Mouse (Mus musculus) kidney, embryonic 15.5 days (tissue): ENCODE measurements around the gene Mtor. TPM values are rescaled to one million over a fixed set of nuclear protein-coding genes. Genes with fewer than 3 reads are reported as not detected.

Source experiments
- ATAC-seq: fragments of 200-750 bp; cut with Nextera tagmentation; replicated peaks from 2 replicates; pipeline ENCODE4 v1.8.0; 2017; ENCODE audit warnings: moderate TSS enrichment; ENCODE audit not compliant: low FRiP score
- H3K27ac ChIP-seq: fragments of 300-500 bp; sonication (generic); 2 replicates; pipeline ENCODE4 v1.5.1; 2015; ENCODE audit warnings: mild to moderate bottlenecking, inconsistent platforms
- H3K27me3 ChIP-seq: fragments of 300-500 bp; sonication (generic); 2 replicates; pipeline ENCODE4 v1.6.1; 2015; ENCODE audit warnings: inconsistent platforms
- H3K36me3 ChIP-seq: fragments of 300-500 bp; sonication (generic); 2 replicates; pipeline ENCODE4 v1.6.1; 2015; ENCODE audit warnings: inconsistent platforms
- H3K4me1 ChIP-seq: fragments of 300-500 bp; sonication (generic); 2 replicates; pipeline ENCODE4 v1.6.1; 2015; ENCODE audit warnings: inconsistent platforms
- H3K4me2 ChIP-seq: fragments of 300-500 bp; sonication (generic); 2 replicates; pipeline ENCODE4 v1.6.1; 2015; ENCODE audit warnings: moderate library complexity, mild to moderate bottlenecking, inconsistent platforms
- H3K4me3 ChIP-seq: fragments of 300-500 bp; sonication (generic); replicated peaks from 2 replicates; pipeline ENCODE4 v1.5.1; 2015; ENCODE audit warnings: mild to moderate bottlenecking, inconsistent platforms
- H3K9ac ChIP-seq: fragments of 300-500 bp; sonication (generic); 2 replicates; pipeline ENCODE4 v1.6.1; 2015; ENCODE audit warnings: mild to moderate bottlenecking, inconsistent platforms
- H3K9me3 ChIP-seq: fragments of 300-500 bp; sonication (generic); replicated peaks from 2 replicates; pipeline ENCODE4 v1.6.1; 2016; ENCODE audit warnings: inconsistent platforms
- WGBS: fragments of 180-500 bp; shearing (Covaris S2); methylation state at CpG from one replicate; pipeline ENCODE4 v1.1.7; 2015; ENCODE audit warnings: mixed read lengths; 5-methylcytosine and 5-hydroxymethylcytosine counted together
- polyA plus RNA-seq: library from polyadenylated mRNA; unstranded; fragments of >200 nt; fragmentation: Nextera tagmentation; extraction: Ambion mirVana; gene quantifications from 2 replicates; pipeline ENCODE4 v1.2.1, GENCODE M21; 2015

Gene Mtor
- polyA plus RNA-seq, 1 experiment from 2014 or later = 20.0 TPM

DNA sequence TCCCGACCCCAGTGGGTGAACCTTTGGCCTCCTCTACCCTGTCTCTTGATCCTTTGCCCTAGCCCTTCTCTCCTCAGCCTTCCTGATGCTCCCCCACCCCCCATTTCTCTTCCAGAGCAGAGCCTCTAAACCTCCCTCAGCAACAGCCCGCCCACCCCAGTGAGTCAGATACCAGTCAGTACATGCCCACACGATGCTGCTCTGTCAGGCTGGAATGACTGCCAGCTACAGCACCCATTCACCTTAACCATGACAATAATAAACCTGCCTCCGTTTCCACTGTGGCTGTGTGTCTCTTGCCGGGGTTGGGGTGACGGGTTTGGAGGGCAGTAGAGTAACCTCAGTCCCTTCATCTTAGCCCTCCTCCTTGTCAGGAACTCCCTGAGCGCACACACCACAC is 155.7 kb downstream of the Mtor start:
- Histone ChIP-seq H3K4me1 (0 out of 2 replicates have a peak, but pooled peaks cover 4% of the 10 kb centered on the region), H3K9ac (no peak overlapping the region), H3K36me3 (peaks cover 8% of the 10 kb centered on the region), H3K27me3 (no peaks in the 10 kb centered on the region), H3K9me3 (peaks cover 3% of the 10 kb centered on the region; the same call in 1 of the 2 replicates), H3K27ac (no peak overlapping the region), H3K4me3 (no peak overlapping the region), H3K4me2 (no peak overlapping the region)
- 78% methylated on average over 7 of the region's 7 CpGs for WGBS
- no peak for ATAC-seq

DNA sequence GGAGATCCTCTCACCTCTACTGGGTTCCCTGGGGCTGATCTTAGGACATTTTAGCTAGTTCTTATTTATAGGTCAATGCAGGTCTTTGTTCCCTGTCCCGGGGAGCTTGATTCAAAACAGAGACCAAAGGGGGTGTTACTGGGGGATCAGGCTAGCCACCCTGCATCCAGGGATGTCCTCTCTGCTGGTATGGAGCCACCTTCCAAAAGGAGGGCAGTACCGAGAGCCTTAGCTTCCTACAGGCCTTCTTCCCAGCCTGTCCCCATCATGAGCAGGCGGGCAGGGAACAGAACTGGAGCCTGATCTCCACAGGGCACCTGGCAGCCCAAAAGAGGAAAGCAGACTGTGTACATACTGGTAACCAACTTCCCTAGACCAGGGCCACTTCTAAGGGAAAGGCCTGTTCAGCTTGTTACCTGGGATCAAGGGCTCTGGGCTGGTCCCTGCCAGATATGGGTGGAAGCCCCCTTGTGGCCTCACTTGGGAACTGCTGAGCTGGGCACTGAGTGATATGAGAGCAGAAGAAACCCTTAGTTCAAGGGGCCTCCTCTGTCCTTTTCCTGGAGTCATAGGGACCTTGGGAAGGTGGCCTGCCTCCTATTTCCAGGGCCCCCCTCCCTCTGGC is 156.2 kb downstream of the Mtor start:
- Histone ChIP-seq H3K4me2 (no peak overlapping the region), H3K9ac (no peak overlapping the region), H3K9me3 (no peaks in the 10 kb centered on the region), H3K4me1 (0 out of 2 replicates have a peak, but pooled peaks cover 5% of the 10 kb centered on the region), H3K4me3 (no peak overlapping the region), H3K27me3 (no peaks in the 10 kb centered on the region), H3K36me3 (peaks cover 5% of the 10 kb centered on the region), H3K27ac (no peak overlapping the region)
- WGBS = 94% methylated on average over 3 of the region's 3 CpGs
- ATAC-seq = no peak

Other genes with a start within 250 kb of the Mtor start
- 0.19 TPM in 2 replicates for gene Disp3, start 160.6 kb upstream of the Mtor start, polyA plus RNA-seq
- gene Ubiad1, start 3.8 kb upstream of the Mtor start, polyA plus RNA-seq = 24.9 and 26.8 TPM in 2 replicates
- gene Angptl7, start 51.8 kb downstream of the Mtor start, polyA plus RNA-seq = 1.4 and 3.8 TPM in 2 replicates
- 89.3 and 98.3 TPM in 2 replicates for gene Exosc10, start 109.8 kb downstream of the Mtor start, polyA plus RNA-seq
- 192 and 209 TPM in 2 replicates for gene Srm, start 142.9 kb downstream of the Mtor start, polyA plus RNA-seq
- 0.44 and 0.69 TPM in 2 replicates for gene Masp2, start 153.9 kb downstream of the Mtor start, polyA plus RNA-seq
- gene Tardbp, start 178.4 kb downstream of the Mtor start, polyA plus RNA-seq = 360 and 392 TPM in 2 replicates
- not detected in 2 replicates for gene Gm572, start 194.7 kb downstream of the Mtor start, polyA plus RNA-seq